Mouse (Mus musculus): ENCODE data around the gene Olfr433.
"Not testable (repeated sequence)": the region's sequence is repeated elsewhere in the genome, so short reads cannot be mapped to it uniquely, and the experiment has no call there.

Olfr433 gene

DNA sequence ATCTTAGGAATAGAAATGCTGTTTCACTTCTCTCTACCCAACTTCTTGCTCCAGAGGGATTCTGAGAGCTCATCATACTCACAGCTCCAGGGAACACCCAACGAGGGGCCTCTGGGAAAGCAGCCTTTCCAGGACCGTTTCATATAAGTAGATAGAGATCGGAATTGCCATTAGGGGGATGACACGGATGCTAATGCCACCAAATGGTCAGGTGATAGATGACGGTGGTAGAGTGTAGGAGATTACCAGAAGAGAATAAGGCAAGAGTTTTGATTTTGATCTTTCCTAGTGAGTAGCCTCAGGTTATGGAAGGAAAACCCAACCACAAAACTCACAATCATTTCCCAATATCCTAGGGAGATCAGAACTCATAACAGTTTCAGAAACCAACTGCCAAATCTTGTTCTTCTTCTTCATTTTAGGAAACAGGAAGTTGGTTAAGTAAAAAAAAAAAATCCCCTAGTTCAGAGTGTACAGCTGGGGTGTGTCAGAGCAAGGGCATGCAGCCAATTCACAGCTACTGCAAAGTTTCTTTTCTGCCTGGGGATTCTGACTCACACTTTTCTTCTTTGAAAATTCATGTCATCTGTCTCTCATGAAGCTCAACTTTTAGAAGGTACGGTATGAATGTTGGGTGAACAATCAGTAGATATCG, at the start of gene Olfr433:
TSS of gene Olfr433 (plus strand) at position 183 of the 655 bp plus-strand sequence.
- no peak for DNase-seq (ENCODE audit: extremely low spot score, low spot score)

- DNase-seq (ENCODE audit: extremely low spot score, low spot score): no peak
Measured at GRCm38 (mm10) chr1:173995003-173995402, 45.5 kb upstream of the Olfr433 start.

GRCm38 (mm10) chr1:174004352-174005109, 36.0 kb upstream of the Olfr433 start:
- DNase-seq (ENCODE audit: extremely low spot score, low spot score): not testable (repeated sequence)

GRCm38 (mm10) chr1:174007050-174007449, 33.5 kb upstream of the Olfr433 start:
- DNase-seq (ENCODE audit: extremely low spot score, low spot score): not testable (repeated sequence)

- DNase-seq (ENCODE audit: extremely low spot score, low spot score): no peak
Measured at GRCm38 (mm10) chr1:174031698-174032097, 8.8 kb upstream of the Olfr433 start, which contains the start of gene Ifi205. Gene Ifi205 (minus strand): TSS chr1:174031810.

GRCm38 (mm10) chr1:174035841-174036240, 4.7 kb upstream of the Olfr433 start:
- no peak for DNase-seq (ENCODE audit: extremely low spot score, low spot score)

GRCm38 (mm10) chr1:174038480-174038879, 2.0 kb upstream of the Olfr433 start:
- no peak for DNase-seq (ENCODE audit: extremely low spot score, low spot score)

DNA sequence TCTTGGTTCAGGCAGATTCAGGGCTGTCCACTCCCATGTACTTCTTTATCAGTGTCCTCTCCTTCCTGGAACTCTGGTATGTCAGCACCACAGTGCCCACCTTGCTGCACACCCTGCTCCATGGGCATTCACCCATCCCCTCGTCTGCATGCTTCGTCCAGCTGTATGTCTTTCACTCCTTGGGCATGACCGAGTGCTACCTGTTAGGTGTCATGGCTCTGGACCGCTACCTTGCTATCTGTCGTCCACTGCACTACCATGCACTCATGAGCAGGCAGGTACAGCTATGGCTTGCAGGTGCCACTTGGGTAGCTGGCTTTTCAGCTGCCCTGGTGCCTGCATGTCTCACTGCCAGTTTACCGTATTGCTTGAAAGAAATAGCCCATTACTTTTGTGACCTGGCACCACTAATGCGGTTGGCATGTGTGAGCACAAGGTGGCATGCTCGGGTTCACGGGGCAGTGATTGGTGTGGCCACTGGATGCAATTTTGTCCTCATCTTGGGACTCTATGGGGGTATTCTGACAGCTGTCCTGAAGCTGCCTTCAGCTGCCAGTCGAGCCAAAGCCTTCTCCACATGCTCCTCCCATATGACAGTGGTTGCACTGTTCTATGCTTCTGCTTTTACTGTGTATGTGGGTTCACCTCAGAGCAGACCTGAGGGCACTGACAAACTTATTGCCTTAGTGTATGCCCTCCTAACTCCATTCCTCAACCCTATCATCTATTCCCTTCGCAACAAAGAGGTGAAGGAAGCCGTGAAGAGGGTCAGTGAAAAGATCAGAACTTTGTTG, 1.8 kb downstream of the Olfr433 start:
- not testable (repeated sequence) for DNase-seq (ENCODE audit: extremely low spot score, low spot score)

DNA sequence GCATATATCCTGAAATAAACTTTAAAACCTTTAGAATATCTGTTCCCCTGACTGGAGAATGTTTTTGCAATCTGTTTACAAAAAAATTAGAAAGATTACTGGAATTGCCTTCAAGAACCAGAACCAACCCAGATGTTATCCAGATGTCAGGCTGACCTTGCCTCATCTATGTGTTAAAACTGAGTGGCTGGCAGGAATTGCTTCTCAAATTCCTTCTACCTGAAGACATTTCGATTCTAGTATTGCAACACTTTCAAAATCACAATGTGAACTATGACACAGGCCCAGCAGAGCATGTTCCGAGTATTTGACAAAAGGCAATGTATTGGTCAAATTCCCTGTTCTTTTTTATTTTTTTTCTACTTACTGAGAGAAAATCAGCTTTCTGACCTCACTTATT, 3.9 kb downstream of the Olfr433 start:
- DNase-seq (ENCODE audit: extremely low spot score, low spot score): no peak

DNA sequence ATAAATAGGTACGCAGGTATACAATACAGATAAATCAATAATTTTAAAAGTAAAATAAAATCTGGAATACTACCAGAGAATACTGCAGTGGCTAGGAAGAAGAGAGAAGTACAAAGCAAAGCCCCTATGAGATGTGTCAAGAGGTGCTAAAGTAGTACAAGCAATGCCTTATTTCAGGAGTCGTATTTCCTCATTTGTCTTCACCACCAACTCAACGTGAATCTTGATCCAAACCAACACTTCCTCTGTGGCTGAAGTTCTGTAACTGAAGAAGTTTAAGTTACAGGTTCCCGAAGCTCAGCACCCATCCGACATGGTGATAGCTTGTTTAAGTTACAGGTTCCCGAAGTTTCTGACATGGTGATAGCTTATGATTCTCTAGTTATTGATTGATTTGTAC, 7.7 kb downstream of the Olfr433 start:
- not testable (repeated sequence) for DNase-seq (ENCODE audit: extremely low spot score, low spot score)

DNA sequence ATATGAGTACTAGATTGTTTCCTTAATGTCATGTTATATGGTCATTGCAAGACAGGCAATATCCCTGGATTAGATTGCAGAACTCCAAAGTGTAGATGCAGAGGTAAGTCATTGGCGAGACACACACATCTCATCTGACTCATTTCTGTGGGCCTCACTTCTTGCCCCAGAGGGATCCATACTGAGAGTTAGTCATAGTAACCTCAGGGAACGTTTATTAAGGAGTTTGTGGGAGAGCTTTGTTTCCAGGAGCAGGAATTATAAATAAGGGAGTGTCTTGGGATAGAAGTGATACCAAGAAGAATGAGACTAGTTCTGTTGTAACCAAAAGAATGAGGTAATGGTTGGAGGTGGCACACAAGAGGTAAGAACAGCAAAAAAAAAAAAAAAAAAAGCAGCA, 8.4 kb downstream of the Olfr433 start, which contains the start of gene Olfr432:
TSS of gene Olfr432 (plus strand) at position 313 of the 400 bp plus-strand sequence.
- DNase-seq (ENCODE audit: extremely low spot score, low spot score): no peak

- not testable (repeated sequence) for DNase-seq (ENCODE audit: extremely low spot score, low spot score)
Measured at GRCm38 (mm10) chr1:174049357-174049756, 8.9 kb downstream of the Olfr433 start.

GRCm38 (mm10) chr1:174050532-174050931, 10.0 kb downstream of the Olfr433 start:
- DNase-seq (ENCODE audit: extremely low spot score, low spot score): no peak

DNA sequence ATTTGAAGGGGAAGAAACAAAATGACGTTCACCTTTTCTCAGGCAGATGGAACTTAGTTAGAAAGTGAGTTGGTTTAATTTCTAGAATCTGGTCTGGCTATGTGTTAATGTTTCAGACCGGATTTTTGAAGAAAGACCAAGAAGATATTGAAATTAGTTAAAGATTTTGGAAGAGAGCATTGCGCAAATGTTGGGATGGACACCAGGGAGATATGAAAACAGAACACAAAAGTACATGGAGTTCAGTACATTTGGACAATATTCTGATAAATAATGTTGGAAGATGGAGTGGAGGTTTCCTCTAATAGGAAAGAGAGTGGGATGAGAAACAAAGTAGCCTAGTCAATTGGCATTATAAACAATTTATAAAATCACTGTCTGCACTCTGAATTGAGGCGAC, 11.0 kb downstream of the Olfr433 start:
- DNase-seq (ENCODE audit: extremely low spot score, low spot score): no peak

GRCm38 (mm10) chr1:174051931-174052536, 11.5 kb downstream of the Olfr433 start:
- no peak for DNase-seq (ENCODE audit: extremely low spot score, low spot score)

DNA sequence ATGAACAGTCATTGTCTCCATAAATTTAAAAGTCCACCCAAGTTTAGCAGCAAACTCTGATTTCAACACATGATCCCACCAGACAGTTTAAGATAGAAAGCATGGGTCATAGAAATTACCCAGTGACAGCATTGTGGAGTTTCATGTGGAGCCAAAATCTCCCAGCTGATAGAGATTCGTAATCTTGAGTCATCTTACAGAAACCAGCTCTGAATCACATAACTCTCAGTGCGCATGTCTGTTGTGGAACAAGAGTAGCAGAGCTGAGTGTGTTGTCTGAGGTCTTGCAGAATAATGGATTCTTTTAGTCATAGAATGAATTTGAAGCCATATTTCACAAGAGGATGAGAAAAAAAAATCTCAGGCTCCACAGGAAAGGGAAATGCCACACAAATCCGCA, 12.5 kb downstream of the Olfr433 start:
- no peak for DNase-seq (ENCODE audit: extremely low spot score, low spot score)

DNA sequence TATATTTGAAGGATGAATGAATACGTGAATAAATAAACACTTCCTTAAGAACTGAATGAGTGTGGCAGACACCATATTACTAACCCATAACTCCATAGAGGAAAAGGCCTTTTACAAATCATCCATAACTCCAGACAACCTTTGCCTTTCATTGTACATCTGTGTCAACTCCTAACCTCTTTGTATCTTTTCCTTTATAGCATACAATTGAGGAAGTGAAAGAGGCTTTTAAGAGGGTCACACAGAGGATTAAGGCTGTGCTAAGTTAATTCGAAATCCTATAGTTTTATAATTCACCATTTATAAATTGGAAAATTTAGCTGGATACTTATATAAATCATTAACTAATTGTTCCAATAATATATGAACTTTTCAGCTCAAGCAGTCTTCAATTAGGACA, 14.7 kb downstream of the Olfr433 start:
- no peak for DNase-seq (ENCODE audit: extremely low spot score, low spot score)

DNA sequence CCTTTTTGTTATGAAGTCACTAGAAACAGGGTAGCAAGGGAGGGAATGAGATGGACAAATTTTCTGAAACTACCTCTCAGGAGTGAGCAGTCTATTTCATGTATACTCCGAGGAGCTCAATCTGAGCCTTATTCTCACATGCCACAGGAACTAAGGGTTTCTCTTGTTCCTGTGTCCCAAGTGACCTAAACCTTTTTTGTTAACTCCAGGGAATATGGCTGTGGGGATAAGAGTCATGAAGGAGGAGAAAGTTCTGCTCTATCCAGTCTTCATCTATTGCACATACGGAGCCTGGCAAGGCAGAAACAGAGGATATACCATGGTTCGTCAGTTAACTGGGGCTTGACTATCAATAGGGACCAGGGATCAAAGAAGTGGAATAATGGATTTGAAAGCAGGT, 25.8 kb downstream of the Olfr433 start, which contains the start of gene Olfr430:
TSS of gene Olfr430 (plus strand) at position 301 of the 400 bp plus-strand sequence.
- DNase-seq (ENCODE audit: extremely low spot score, low spot score): no peak

DNA sequence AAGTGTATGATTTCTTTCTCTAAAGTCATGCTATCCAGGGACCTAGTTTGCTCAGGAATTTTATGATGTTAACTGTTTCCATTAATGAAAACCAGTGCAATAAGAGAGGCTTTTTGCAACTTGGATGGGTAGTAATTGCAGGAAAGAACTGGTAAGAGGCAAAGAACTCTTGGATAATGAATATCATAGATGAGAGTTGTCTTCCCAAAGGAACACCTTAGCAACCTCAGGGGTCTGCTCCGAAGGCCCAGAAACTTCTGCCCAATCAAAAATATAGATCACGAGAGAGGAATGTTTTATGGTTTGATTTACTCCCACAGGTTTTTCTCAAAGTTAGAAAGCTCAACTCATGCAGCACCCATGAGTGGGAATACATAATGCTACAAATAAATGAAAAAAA, 43.5 kb downstream of the Olfr433 start, which contains the start of gene Olfr429:
TSS of gene Olfr429 (plus strand) at position 301 of the 400 bp plus-strand sequence.
- DNase-seq (ENCODE audit: extremely low spot score, low spot score): no peak

All from neural tube, embryonic 10.5 days (tissue).